Mouse (Mus musculus) embryo, embryonic 9.5 days (tissue): ENCODE results near the gene Son.
"Not testable (repeated sequence)": the region's sequence is repeated elsewhere in the genome, so short reads cannot be mapped to it uniquely, and the experiment has no call there.

Experiments used
- DNase-seq: peaks from one replicate; pipeline ENCODE4 v3.0.0-alpha.2; 2017; ENCODE audit errors: extremely low spot score

The Son gene

GRCm38 (mm10) chr16:91639161-91639560 lies 8.1 kb upstream of the Son start:
- DNase-seq = no peak

DNA sequence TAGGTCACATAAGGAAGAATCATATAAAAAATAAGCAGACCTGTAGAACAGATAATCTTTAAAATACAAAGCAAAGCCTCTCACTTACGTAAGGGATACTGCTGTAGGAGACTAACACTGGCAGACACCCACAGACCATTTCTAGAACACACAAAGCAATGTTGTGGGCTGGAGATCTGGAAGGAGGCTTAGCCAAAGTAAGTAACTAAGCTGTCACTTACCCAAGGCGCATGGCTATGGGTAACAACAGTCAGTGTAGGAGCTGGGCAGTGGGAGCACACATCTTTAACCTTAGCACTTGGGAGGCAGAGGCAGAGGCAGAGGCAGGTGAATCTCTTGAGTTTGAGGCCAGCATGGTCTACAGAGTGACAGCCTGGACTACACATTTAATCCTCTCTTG lies 7.7 kb upstream of the Son start:
- no peak for DNase-seq

DNA sequence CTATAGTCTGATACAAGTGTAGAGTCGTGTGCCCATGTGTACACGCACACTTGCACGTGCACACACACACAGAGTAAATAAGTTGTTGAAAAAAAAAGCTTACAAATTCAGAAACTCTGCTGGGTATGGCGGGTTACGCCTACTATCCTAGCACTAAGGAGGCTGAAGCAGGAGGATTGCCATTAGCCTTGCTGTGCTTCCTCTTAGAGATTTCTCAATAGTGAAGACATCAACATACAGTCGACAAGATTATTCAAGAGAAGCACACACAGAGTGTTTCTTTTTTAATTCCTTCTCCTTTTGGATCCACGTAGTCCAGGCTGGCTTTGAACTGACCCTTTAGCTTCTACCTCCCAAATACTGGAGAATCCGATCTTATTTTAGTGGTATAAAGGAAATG lies 7.1 kb upstream of the Son start:
- DNase-seq = no peak

GRCm38 (mm10) chr16:91644901-91645300 lies 2.4 kb upstream of the Son start:
- no peak for DNase-seq

DNA sequence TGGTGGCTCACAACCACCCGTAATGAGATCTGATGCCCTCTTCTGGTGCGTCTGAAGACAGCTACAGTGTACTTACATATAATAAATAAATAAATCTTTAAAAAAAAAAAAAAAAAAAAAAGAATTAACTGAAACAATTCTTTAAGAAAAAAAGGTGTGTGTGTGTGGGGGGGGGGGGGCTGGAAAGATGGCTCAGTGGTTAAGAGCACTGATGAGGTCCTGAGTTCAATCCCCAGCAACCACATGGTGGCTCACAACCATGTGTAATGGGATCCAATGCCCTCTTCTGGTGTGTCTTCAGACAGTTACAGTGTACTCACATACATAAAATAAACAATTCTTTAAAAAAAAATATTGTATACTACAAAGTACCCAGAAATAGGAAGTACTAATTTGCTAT lies 1.9 kb upstream of the Son start:
- DNase-seq = not testable (repeated sequence)

DNA sequence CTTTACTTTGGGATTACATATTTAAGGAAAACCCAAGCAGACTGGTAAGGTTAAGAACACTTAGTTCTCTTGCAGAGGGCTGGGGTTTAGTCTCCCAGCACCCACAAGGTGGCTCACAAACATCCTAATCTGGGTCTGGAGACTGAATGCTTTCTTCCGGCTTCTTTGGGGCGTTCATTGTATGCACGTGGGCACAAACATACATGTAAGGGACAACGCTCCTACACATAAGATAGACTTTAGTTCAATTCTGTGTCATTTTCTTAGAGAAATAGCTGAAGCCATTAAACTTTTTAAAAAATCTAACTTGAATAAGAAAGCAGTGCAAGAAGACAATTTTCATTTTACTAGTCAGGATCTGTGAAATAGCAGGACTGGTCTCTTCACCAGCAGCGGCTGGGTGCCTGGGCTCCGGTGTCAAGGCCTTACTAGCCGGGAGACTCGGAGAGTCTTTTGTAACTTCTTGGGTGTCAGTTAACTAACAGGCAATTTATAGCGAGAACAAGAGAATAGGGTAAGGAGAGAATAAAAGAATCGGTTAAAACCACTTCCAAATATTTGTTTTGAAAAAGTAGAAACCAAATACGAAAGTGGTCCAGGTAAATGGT lies 1.2 kb upstream of the Son start:
- peak; percentile 26 for DNase-seq

- peak; percentile 90 for DNase-seq
Measured at GRCm38 (mm10) chr16:91646681-91647419, 456 bp upstream of the Son start, which contains the start of gene Gart. Gart (minus strand) TSS chr16:91646952.

GRCm38 (mm10) chr16:91648220-91648550 lies 879 bp downstream of the Son start:
- peak; percentile 83 for DNase-seq

GRCm38 (mm10) chr16:91649246-91649645 lies 1.9 kb downstream of the Son start:
- no peak for DNase-seq

DNA sequence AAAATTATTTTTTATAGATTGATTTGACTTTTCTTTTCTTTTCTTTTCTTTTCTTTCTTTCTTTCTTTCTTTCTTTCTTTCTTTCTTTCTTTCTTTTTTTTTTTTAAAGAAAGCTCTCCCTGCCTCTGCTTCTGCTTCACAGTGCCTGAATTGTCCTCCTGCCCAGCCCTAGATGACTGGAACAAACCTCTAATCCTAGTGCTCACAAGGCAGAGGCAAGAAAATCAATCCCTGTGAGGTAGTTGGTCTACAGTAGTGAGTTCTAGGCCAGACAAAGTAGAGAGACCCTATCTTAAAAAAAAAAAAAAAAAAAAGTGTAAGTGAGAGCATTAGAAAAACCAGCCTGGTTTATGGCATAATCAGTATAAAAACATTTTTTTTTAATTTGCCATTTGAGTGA lies 2.5 kb downstream of the Son start:
- DNase-seq = no peak

DNA sequence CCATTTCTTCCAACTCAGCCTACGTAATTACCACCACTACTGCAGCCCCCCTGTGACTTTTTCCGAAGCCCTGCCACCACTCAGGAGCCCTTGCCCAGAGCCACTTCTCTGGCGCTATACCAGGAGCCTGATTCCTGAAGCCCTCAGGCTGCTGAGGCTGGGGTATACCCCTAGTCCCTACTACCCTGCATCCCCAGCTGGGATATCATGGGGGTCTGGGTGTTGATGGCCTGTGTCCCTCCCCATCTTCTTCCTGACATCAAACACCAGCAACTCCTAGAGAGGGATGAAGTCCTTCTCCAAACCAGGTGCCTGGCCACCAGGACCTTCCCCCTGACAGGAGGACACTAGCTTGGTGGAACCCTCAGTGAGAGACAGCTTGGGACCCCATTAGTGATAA lies 4.9 kb downstream of the Son start:
- no peak for DNase-seq

DNA sequence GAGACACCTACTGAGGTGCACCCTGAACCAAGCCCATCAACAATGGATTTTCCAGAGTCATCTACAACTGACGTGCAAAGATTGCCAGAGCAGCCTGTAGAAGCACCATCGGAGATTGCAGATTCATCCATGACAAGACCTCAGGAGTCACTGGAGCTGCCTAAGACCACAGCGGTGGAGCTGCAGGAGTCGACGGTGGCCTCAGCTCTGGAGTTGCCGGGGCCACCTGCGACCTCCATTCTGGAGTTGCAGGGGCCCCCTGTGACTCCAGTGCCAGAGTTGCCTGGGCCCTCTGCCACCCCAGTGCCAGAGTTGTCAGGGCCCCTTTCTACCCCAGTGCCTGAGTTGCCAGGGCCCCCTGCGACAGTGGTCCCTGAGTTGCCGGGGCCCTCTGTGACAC lies 8.0 kb downstream of the Son start:
- DNase-seq = no peak

DNA sequence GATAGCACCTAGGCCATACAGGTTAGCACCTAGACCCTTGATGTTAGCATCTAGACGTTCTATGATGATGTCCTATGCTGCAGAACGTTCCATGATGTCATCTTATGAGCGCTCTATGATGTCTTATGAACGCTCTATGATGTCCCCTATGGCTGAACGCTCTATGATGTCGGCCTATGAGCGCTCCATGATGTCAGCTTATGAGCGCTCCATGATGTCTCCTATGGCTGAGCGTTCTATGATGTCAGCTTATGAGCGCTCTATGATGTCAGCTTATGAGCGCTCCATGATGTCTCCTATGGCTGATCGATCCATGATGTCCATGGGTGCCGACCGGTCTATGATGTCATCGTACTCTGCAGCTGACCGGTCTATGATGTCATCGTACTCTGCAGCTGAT lies 10.0 kb downstream of the Son start:
- no peak for DNase-seq

DNA sequence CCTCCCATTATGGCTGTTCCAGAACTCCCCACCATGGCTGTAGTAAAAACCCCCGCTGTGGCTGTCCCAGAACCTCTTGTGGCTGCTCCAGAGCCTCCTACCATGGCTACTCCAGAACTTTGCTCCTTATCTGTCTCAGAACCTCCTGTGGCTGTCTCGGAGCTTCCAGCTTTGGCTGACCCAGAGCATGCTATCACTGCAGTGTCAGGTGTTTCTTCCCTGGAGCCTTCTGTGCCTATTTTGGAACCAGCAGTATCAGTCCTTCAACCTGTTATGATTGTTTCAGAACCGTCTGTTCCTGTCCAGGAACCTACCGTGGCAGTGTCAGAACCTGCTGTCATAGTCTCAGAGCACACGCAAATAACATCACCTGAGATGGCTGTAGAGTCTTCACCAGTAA lies 11.2 kb downstream of the Son start:
- no peak for DNase-seq

DNA sequence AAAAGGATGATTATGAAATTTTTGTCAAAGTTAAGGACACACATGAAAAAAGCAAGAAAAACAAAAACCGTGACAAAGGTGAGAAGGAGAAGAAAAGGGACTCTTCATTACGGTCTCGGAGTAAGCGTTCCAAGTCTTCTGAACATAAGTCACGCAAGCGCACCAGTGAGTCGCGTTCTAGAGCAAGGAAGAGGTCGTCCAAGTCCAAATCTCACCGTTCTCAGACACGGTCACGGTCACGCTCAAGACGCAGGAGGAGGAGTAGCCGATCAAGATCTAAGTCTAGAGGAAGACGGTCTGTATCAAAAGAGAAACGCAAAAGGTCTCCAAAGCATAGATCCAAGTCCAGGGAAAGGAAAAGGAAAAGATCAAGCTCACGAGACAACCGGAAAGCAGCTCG lies 12.5 kb downstream of the Son start:
- no peak for DNase-seq

GRCm38 (mm10) chr16:91661397-91661796 lies 14.1 kb downstream of the Son start:
- DNase-seq = no peak

DNA sequence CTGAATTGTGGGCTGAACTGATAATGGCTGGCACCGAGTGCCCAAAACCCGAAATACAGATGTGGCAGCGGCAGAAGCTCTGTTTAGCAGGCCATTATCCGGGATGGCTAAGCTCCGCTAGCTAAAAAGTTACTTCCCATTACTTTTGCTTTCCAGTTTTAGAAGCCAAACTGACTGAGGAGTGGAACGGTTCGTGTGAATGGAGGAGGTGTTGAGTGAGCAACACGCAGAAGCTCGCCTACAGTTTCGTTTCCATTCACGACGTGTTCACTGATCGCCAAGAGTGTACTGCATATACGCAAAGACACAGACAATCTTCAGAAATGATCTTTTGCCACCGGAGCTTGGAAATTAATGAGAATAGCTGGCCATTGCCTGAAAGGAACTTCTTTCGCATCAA lies 15.0 kb downstream of the Son start:
- no peak for DNase-seq

DNA sequence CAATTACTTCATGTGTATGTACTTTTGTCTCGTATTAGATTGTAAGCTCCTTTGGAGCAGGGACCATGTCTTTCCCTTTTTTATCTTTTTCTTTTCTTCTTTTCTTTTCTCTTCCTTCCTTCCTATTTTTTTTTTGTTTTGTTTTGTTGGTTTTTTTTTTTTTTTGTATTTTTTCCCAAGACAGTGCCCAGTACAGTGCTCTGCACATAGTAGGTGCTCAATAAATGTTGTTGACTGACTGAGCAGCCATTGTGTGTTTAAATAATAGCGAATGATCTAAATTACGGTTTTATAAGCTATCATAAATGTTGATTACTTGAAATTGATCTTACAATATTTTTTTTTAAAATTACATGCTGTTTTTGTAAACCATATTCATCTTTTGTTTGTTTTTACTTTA lies 16.5 kb downstream of the Son start:
- DNase-seq = no peak

- DNase-seq = no peak
Measured at GRCm38 (mm10) chr16:91674500-91674899, 27.2 kb downstream of the Son start.

- DNase-seq = no peak
Measured at GRCm38 (mm10) chr16:91678147-91678911, 31.0 kb downstream of the Son start.

GRCm38 (mm10) chr16:91680656-91681055 lies 33.4 kb downstream of the Son start:
- no peak for DNase-seq

- no peak for DNase-seq
Measured at GRCm38 (mm10) chr16:91685526-91685925, 38.2 kb downstream of the Son start.

DNA sequence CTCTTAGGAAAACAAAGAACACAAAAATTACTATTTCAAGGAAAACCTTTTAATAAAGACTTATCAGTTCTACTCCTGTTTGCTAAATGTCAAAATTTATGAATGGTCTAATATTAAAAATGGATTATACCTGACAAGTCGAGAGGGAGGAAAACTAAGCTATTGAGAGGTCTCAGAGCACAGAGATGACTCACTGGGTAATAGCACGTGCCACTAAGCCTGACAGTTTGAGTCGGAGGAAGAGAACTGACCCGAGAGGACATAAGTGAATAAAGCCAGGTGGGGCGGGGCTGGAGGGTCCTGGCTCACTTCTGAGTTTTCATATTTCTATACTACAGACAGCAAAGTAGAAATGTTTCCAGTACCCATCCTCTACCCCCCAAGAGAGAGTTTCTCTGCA lies 39.1 kb downstream of the Son start:
- no peak for DNase-seq
